Comparison of ENCODE assay signal across 10 mouse cellular contexts in the genomic region with DNA sequence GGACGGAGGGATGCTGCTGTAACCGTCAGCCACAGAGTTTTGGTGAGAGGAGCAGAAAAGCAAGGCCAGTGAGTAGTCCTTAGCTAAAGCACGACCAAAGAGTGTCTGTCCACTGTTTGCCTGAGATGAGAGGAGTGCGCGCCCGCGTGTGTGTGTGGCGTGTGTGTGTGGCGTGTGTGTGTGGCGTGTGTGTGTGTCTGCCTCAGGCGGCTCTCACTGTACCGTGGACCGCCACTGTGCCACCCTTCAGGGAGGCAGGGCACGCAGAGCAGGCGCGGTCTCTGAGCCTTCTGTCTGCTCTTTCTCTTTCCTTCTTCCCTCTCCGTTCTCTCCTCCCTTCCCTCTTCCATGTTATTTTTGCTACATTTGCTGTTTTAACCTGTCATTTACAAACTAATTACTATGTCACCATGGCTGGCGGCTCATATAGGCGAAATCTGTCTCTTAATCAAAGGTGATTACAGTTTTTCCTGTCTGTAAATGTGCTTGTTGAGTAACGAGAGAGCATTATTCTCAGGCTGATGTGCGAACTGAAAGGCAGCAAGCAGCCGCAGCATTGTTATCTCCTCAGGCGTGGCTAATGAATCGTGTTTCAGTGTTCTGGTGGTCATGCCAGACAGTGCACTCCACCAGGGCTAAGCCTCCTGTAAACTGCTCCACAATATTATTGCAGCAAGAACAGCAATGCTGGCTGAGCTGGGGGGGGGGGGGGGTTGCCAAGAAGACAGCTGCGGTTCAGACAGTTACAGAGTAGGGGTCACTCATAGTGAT.
DNase-seq lines count a peak whose midpoint lies in the region; ATAC-seq and TF ChIP-seq lines count a peak whose summit lies in the region.
"Had no signal": no experiment of that assay in that cellular context is flagged by ENCODE, and none has a peak within 500 bp of the region (broad histone marks: within the 10 kb centered on the region; RNA-seq: fewer than 3 reads in every experiment).

No protein-coding gene starts in this region.

- no peak overlapping the region for H3K4me3 ChIP-seq in lung, postnatal 0 days (ENCODE audit: low read depth, low read length)
- peak overlapping the region; percentile 22 for H3K4me3 ChIP-seq in forebrain, embryonic 15.5 days
- no peak overlapping the region for H3K4me3 ChIP-seq in stomach, postnatal 0 days (ENCODE audit: low read depth, low read length)

- no peak overlapping the region for H3K9ac ChIP-seq in lung, postnatal 0 days (replicated peaks; ENCODE audit: low read depth)
- peak overlapping the region; percentile 44 for H3K9ac ChIP-seq in forebrain, embryonic 15.5 days (replicated peaks)
- H3K9ac ChIP-seq in stomach, postnatal 0 days (ENCODE audit: low read length), result no peak overlapping the region

- no peak for ATAC-seq in lung, postnatal 0 days
- peak; percentile 86 for ATAC-seq in forebrain, embryonic 15.5 days (replicated peaks)
- no peak for ATAC-seq in stomach, postnatal 0 days (ENCODE audit: low FRiP score, low TSS enrichment)
- ATAC-seq in monocyte, adult 5-6 weeks (replicated peaks; ENCODE audit: insufficient number of reproducible peaks, low FRiP score, low TSS enrichment, poor library complexity, severe bottlenecking), result no peak
- ATAC-seq: inflammation-experienced regulatory T-cells, adult 6 months had no signal

- no peak for DNase-seq in lung, postnatal 0 days (ENCODE audit: low spot score)
- DNase-seq in lung, adult 18-20 months, result no peak
- peak; percentile 69 for DNase-seq in mesoderm, embryonic 11.5 days (ENCODE audit: low read depth, low spot score)
- DNase-seq in stomach, postnatal 0 days (ENCODE audit: low spot score), result no peak
- no peak for DNase-seq in thymus, postnatal 0 days (ENCODE audit: low spot score)
- no peak for DNase-seq in ovary, postnatal 10 days (ENCODE audit: low spot score)
- DNase-seq: lung, postnatal 4 days had no signal

- no peak for TF ChIP-seq EP300 in lung, postnatal 0 days (IDR thresholded peaks at IDR 0.05)
- TF ChIP-seq EP300 in stomach, postnatal 0 days (optimal IDR thresholded peaks at IDR 0.05), result no peak

- H3K27me3 ChIP-seq in lung, postnatal 0 days (replicated peaks; ENCODE audit: insufficient read depth, low read length), result no peaks in the 10 kb centered on the region
- H3K27me3 ChIP-seq in forebrain, embryonic 15.5 days, result no peaks in the 10 kb centered on the region
- no peaks in the 10 kb centered on the region for H3K27me3 ChIP-seq in stomach, postnatal 0 days (ENCODE audit: control insufficient read depth, insufficient read depth, low read length)

- H3K36me3 ChIP-seq in lung, postnatal 0 days (ENCODE audit: insufficient read depth, low read length), result no peaks in the 10 kb centered on the region
- no peaks in the 10 kb centered on the region for H3K36me3 ChIP-seq in forebrain, embryonic 15.5 days
- no peaks in the 10 kb centered on the region for H3K36me3 ChIP-seq in stomach, postnatal 0 days (ENCODE audit: control insufficient read depth, insufficient read depth, low read length)

- H3K9me3 ChIP-seq in lung, postnatal 0 days (ENCODE audit: low read length), result no peaks in the 10 kb centered on the region
- no peaks in the 10 kb centered on the region for H3K9me3 ChIP-seq in forebrain, embryonic 15.5 days
- no peaks in the 10 kb centered on the region for H3K9me3 ChIP-seq in stomach, postnatal 0 days (ENCODE audit: control insufficient read depth, low read length)

- H3K4me1 ChIP-seq in lung, postnatal 0 days (ENCODE audit: insufficient read depth, low read depth, low read length), result no peaks in the 10 kb centered on the region
- H3K4me1 ChIP-seq in forebrain, embryonic 15.5 days, result peaks cover 48% of the 10 kb centered on the region
- no peaks in the 10 kb centered on the region; the same call in 1 of the 2 replicates for H3K4me1 ChIP-seq in stomach, postnatal 0 days (replicated peaks; ENCODE audit: control insufficient read depth, insufficient read depth)

- WGBS in lung, postnatal 0 days, result 63% methylated on average over 25 of the region's 25 CpGs
- WGBS in forebrain, embryonic 15.5 days, result 8% methylated on average over 25 of the region's 25 CpGs
- 60% methylated on average over 25 of the region's 25 CpGs for WGBS in stomach, postnatal 0 days

- TF ChIP-seq CTCF in lung, postnatal 0 days (IDR thresholded peaks at IDR 0.05), result 0 out of 2 replicates have a peak, but pooled peaks have one; percentile 6
- no peak for TF ChIP-seq CTCF in stomach, postnatal 0 days (IDR thresholded peaks at IDR 0.05; ENCODE audit: low read depth)

- H3K27ac ChIP-seq in lung, postnatal 0 days (ENCODE audit: low read length), result no peak overlapping the region
- peak overlapping the region; percentile 82 for H3K27ac ChIP-seq in forebrain, embryonic 15.5 days (replicated peaks)
- no peak overlapping the region for H3K27ac ChIP-seq in stomach, postnatal 0 days (replicated peaks)

- H3K4me2 ChIP-seq in lung, postnatal 0 days (replicated peaks; ENCODE audit: low read depth, low read length), result no peak overlapping the region
- H3K4me2 ChIP-seq in forebrain, embryonic 15.5 days (replicated peaks), result peak overlapping the region; percentile 44
- 0 out of 2 replicates have a peak overlapping the region, but pooled peaks have one; percentile 23 for H3K4me2 ChIP-seq in stomach, postnatal 0 days (replicated peaks; ENCODE audit: low read depth)
